Mouse (Mus musculus): ENCODE measurements around the gene Mab21l3. TPM values are rescaled to one million over a fixed set of nuclear protein-coding genes. Genes with fewer than 3 reads are reported as not detected.

The Mab21l3 gene
- polyA plus RNA-seq, 1 experiment from 2014 or later: 0.77 TPM

DNA sequence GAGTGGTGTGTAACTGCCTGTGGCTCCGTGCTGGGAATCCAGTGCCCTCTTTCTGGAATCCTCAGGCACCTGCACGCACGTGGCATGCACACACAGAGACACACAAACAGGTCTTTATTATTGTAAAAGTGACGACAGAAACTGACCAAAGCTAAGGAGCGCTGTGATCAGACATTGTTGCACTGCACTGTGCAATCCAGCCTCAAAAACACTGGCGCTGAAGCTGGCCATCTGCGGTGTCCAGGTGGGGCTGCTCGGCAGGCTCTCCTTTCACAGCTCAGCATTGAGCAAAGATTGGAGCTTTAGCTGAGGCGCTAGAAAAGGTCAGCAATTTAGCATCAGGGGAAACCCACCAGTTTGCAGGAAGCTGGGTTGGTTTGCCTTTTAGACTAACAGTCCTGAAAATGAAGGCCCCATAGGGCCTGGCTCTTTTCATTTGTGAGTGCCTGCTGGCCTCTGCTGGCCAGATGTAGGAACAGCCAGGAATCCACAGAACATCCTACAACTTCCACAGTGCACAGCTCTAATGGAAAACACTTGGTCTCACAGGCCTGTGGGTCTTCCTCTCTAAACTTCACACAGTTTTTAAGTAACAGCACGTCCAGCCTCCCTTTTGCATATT is 36.3 kb downstream of the Mab21l3 start:
- no peak overlapping the region for H3K27ac ChIP-seq
- ATAC-seq (ENCODE audit: low FRiP score, low read depth): peak; percentile 74
- no peaks in the 10 kb centered on the region for H3K36me3 ChIP-seq
- no peaks in the 10 kb centered on the region for H3K27me3 ChIP-seq (replicated peaks)
- H3K9ac ChIP-seq: 0 out of 2 replicates have a peak overlapping the region, but pooled peaks have one; percentile 13
- no peaks in the 10 kb centered on the region for H3K9me3 ChIP-seq
- 66% methylated on average over 10 of the region's 10 CpGs for WGBS
- no peaks in the 10 kb centered on the region for H3K4me1 ChIP-seq
- no peak overlapping the region for H3K4me2 ChIP-seq (replicated peaks)
- H3K4me3 ChIP-seq: no peak overlapping the region

DNA sequence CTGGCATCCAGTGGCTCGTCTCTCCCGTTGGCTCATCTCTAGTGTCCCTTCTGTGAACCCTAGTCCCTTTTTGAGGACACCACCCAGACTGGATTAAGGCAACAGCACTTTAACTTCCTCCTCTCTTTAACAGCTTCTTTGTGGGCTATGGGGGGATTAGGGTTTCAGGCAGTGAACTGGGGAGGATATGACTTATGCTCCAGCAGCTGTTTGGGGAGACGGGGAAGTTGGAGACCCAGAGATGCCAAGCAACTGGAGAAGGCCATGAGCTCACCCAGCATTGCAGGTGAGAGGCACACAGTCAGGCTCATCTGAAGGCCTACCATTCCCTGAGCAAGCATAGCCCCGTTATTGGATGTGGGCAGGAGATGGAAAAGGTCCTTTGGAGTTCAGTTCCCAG is 36.8 kb downstream of the Mab21l3 start:
- 76% methylated on average over 4 of the region's 4 CpGs for WGBS
- no peak for ATAC-seq (ENCODE audit: low FRiP score, low read depth)
- H3K4me1 ChIP-seq: no peaks in the 10 kb centered on the region
- H3K9me3 ChIP-seq: no peaks in the 10 kb centered on the region
- H3K27ac ChIP-seq: no peak overlapping the region
- no peaks in the 10 kb centered on the region for H3K36me3 ChIP-seq
- H3K27me3 ChIP-seq (replicated peaks): no peaks in the 10 kb centered on the region
- H3K4me2 ChIP-seq (replicated peaks): no peak overlapping the region
- H3K4me3 ChIP-seq: no peak overlapping the region
- no peak overlapping the region for H3K9ac ChIP-seq

DNA sequence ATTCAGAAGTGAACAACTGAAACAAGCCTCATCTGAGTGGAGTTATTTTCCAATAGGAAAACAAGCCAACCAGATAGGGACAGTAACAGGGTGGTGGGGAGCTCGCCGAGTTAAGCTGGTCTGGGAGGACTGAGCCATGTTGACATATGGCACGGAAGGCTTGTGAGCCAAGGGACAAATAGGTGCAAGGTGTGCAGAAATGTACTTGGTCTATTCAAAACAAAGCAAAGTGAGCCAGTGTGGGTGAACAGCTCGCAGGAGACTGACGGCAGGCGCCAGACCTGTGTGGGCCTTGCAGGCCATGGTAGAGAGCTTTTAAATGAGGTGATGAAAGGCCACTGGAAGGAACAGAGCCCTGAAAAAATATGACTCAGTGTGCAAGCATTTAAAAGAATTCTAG is 41.1 kb downstream of the Mab21l3 start:
- 91% methylated on average over 6 of the region's 6 CpGs for WGBS
- H3K27ac ChIP-seq: no peak overlapping the region

DNA sequence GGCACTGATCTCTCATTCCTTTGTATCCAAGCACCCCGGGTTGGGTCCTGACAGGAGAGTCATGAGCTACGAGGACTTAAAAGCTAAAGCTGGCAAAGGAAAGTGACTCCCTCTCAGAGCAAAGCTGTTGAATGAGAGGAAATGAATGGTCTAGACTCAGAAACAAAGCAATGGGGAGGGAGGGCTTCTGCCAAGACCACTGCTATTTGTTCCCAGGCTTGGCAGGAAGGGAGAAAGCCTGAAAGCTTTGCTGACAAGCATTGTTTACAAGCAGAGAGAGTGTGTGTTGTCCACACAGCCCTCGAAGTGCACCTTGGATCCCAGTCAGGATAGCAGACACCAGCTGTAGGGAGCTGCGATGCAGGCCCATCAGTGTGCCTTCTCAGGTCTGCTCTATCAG is 41.8 kb downstream of the Mab21l3 start:
- ATAC-seq (ENCODE audit: low FRiP score, low read depth): no peak; the same call in none of the 2 replicates
- no peaks in the 10 kb centered on the region for H3K27me3 ChIP-seq (replicated peaks)
- no peak overlapping the region for H3K4me2 ChIP-seq (replicated peaks)
- no peak overlapping the region for H3K4me3 ChIP-seq
- H3K27ac ChIP-seq: no peak overlapping the region
- H3K9ac ChIP-seq: no peak overlapping the region
- WGBS: 34% methylated on average over 4 of the region's 4 CpGs
- no peaks in the 10 kb centered on the region for H3K36me3 ChIP-seq
- no peaks in the 10 kb centered on the region for H3K9me3 ChIP-seq
- peaks cover 20% of the 10 kb centered on the region for H3K4me1 ChIP-seq

More for the DNA sequence above, 41.1 kb downstream of the Mab21l3 start:
- no peak for ATAC-seq (ENCODE audit: low FRiP score, low read depth)
- no peak overlapping the region for H3K4me2 ChIP-seq (replicated peaks)
- H3K27me3 ChIP-seq (replicated peaks): no peaks in the 10 kb centered on the region
- no peaks in the 10 kb centered on the region for H3K9me3 ChIP-seq
- peaks cover 20% of the 10 kb centered on the region for H3K4me1 ChIP-seq
- no peak overlapping the region for H3K4me3 ChIP-seq
- no peaks in the 10 kb centered on the region for H3K36me3 ChIP-seq
- no peak overlapping the region for H3K9ac ChIP-seq

DNA sequence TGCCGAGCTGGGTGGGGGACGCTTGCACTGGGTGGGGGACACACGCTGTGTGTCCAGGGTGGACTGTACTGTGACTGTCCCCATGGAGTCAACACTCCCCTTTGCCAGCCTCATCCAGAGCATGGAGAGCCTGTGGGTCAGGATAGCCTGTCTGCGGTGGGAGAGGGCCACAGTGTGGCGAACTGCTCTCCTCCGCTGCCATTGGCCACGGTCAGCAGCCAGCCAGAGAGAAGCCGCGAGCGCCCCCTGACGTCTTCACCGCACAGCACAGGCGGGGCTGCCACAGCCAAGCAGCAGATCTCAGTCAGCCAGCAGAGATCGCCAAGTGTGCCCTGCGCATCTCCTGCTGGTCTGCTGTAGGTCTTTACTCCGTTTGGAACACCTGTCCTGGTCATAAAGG is 42.6 kb downstream of the Mab21l3 start:
- Histone ChIP-seq H3K4me2 (replicated peaks) (peak overlapping the region; percentile 36), H3K9me3 (no peaks in the 10 kb centered on the region), H3K4me1 (peaks cover 20% of the 10 kb centered on the region), H3K9ac (no peak overlapping the region), H3K27me3 (replicated peaks) (no peaks in the 10 kb centered on the region), H3K27ac (no peak overlapping the region), H3K4me3 (no peak overlapping the region), H3K36me3 (no peaks in the 10 kb centered on the region)
- WGBS: 8% methylated on average over 16 of the region's 16 CpGs
- peak; percentile 89 for ATAC-seq (ENCODE audit: low FRiP score, low read depth)

DNA sequence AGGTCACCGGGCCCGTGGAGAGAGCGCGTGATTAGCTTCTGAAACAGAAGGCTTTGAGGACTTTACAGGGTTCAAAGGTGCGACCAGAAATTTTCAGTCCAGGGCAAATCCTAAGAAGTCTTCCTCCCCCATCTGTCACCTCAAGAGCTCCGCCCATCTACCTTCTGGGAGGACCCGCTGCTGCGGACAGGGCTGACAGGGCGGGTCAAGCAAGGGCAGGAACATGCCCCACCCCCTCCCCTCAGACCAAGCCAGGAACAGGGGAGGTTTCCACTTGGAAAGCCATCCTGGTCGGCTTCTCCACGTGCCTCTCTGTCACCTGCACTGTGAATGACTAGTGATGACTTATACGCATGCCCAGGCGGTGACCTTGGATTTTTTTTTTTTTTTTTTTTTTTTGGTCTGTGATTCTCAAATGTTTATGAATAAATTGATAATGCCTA is 43.2 kb downstream of the Mab21l3 start:
- Histone ChIP-seq H3K4me1 (peaks cover 20% of the 10 kb centered on the region), H3K9me3 (no peaks in the 10 kb centered on the region), H3K27me3 (replicated peaks) (no peaks in the 10 kb centered on the region), H3K4me2 (replicated peaks) (no peak overlapping the region), H3K27ac (no peak overlapping the region), H3K36me3 (no peaks in the 10 kb centered on the region), H3K4me3 (no peak overlapping the region), H3K9ac (no peak overlapping the region)
- ATAC-seq (ENCODE audit: low FRiP score, low read depth): peak; percentile 13; the same call in 1 of the 2 replicates
- WGBS: 13% methylated on average over 13 of the region's 13 CpGs

DNA sequence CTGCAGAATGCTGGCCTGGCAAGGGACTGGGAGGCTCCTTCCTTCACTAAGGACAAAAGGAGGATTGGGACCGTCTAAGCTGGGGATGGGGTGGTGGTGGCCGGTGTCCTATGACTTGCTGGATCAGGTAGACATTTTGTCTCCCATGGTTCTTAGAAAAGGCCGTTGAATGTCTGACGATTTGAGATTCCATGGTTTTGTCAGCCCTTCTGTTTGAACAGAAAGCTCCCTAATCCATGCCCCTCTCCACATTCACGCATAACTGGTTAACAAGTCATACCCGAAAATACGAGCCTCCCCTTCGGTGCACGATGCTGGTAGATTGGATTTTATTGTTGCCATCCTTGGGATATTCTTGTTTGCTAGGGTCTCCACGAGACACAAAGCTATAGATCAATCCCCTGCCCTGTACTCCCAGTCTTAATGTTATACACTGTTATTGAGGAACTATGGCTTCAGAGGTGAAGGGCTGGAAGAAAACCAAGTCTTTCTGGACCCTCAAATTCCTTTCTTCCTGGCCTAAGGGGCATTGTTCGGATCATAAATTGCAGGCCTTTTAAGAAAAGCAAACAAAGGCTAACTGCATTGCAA is 43.7 kb downstream of the Mab21l3 start:
- Histone ChIP-seq H3K36me3 (no peaks in the 10 kb centered on the region), H3K9me3 (no peaks in the 10 kb centered on the region), H3K4me3 (no peak overlapping the region), H3K27me3 (replicated peaks) (no peaks in the 10 kb centered on the region), H3K27ac (no peak overlapping the region), H3K4me1 (peaks cover 20% of the 10 kb centered on the region), H3K4me2 (replicated peaks) (no peak overlapping the region), H3K9ac (no peak overlapping the region)
- ATAC-seq (ENCODE audit: low FRiP score, low read depth): no peak
- 40% methylated on average over 11 of the region's 11 CpGs for WGBS

DNA sequence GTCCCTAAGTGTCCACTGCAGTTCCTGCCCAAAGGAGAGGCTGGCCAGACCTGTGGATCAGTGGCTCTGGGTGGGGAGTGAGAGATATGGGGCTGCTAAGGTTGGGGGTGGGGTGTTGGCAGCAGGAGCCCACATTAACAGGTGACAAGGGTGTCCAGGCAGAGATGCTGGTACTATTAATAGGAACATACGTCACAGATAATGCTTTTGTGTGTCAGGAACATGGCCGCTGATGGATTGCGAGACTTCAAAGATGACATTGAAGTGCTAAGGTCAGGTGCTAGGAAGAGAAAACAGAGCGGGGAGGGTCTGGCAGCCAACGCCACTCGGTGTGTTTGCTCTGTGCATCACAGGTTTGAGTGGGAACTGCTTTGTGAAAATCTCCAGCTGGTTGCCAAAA is 44.4 kb downstream of the Mab21l3 start:
- no peaks in the 10 kb centered on the region for H3K27me3 ChIP-seq (replicated peaks)
- no peak overlapping the region for H3K27ac ChIP-seq
- no peaks in the 10 kb centered on the region for H3K36me3 ChIP-seq
- no peak for ATAC-seq (ENCODE audit: low FRiP score, low read depth)
- no peaks in the 10 kb centered on the region for H3K9me3 ChIP-seq
- no peak overlapping the region for H3K9ac ChIP-seq
- no peak overlapping the region for H3K4me3 ChIP-seq
- no peak overlapping the region for H3K4me2 ChIP-seq (replicated peaks)
- WGBS: 51% methylated on average over 6 of the region's 6 CpGs
- H3K4me1 ChIP-seq: peaks cover 20% of the 10 kb centered on the region

DNA sequence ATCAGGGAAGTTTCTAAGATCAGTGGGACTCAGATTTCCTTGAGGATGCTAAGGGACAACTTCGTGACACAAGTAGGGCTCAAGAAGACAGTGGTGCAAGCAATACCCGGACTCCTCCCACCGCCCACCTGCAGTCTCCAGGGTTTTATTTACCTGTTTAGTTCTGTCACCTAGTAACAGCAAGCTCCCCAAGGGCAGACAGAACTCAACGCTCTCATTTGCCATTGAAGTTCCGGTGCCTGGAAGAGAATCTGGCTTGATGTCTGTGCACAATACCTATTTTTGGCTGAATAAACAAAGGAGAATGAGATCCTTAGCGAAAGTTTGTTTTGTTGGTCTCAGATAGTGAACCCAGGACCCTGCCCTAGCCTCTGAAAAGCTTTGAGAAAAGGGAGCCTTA is 45.0 kb downstream of the Mab21l3 start:
- Histone ChIP-seq H3K4me2 (replicated peaks) (no peak overlapping the region), H3K9me3 (no peaks in the 10 kb centered on the region), H3K36me3 (no peaks in the 10 kb centered on the region), H3K4me3 (no peak overlapping the region), H3K27ac (no peak overlapping the region), H3K9ac (no peak overlapping the region), H3K27me3 (replicated peaks) (no peaks in the 10 kb centered on the region), H3K4me1 (peaks cover 23% of the 10 kb centered on the region)
- WGBS: 84% methylated on average over 6 of the region's 6 CpGs
- no peak for ATAC-seq (ENCODE audit: low FRiP score, low read depth)

DNA sequence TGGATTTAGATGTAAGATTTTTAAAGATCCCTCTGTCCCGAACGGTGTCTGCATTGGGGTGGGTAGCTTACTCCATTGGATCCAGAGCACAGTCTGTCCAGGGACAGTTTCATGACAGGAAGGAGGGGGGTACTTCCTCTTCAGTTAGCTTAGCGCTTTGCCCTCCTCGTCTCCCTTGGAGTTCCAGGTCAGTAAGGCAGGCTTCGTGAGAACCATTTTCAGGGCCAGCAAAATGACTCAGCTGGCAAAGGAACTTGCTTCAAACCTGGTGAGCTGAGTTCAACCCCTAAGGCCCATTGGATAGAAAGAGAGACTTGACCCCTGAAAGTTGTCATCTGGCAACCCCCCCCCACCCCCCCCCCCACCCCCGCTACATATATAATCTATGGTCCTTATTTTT is 46.0 kb downstream of the Mab21l3 start:
- no peak overlapping the region for H3K27ac ChIP-seq
- H3K4me2 ChIP-seq (replicated peaks): no peak overlapping the region
- no peak overlapping the region for H3K9ac ChIP-seq
- 91% methylated on average over 5 of the region's 6 CpGs for WGBS
- H3K4me3 ChIP-seq: no peak overlapping the region
- H3K36me3 ChIP-seq: no peaks in the 10 kb centered on the region
- peaks cover 28% of the 10 kb centered on the region for H3K4me1 ChIP-seq
- no peaks in the 10 kb centered on the region for H3K9me3 ChIP-seq
- no peak for ATAC-seq (ENCODE audit: low FRiP score, low read depth)
- H3K27me3 ChIP-seq (replicated peaks): no peaks in the 10 kb centered on the region

DNA sequence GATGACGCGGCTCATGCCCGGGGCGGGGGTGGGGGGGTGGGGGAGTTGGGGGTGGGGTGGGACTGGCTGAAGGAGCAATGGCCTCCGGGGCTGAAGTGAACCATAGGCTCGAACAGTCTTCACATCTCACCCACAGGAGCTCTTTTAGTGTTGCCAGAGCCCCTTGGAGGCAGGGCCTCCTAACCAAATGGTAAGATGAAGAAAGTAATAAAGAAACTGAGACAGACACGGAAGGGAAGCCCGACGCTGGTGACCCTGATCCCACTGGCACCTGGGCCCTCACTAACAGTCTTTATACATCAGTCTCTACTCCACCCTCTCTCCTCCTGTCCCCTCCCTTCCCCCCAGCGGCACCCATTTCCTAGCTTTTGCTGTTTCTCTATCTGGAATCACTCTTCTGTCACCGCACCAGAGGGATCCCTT is 48.2 kb downstream of the Mab21l3 start:
- WGBS: 71% methylated on average over 11 of the region's 11 CpGs
- H3K4me3 ChIP-seq: no peak overlapping the region
- H3K9me3 ChIP-seq: no peaks in the 10 kb centered on the region
- peaks cover 33% of the 10 kb centered on the region for H3K4me1 ChIP-seq
- no peak for ATAC-seq (ENCODE audit: low FRiP score, low read depth)
- no peaks in the 10 kb centered on the region for H3K36me3 ChIP-seq
- H3K27ac ChIP-seq: no peak overlapping the region
- H3K27me3 ChIP-seq (replicated peaks): no peaks in the 10 kb centered on the region
- no peak overlapping the region for H3K9ac ChIP-seq
- H3K4me2 ChIP-seq (replicated peaks): no peak overlapping the region

DNA sequence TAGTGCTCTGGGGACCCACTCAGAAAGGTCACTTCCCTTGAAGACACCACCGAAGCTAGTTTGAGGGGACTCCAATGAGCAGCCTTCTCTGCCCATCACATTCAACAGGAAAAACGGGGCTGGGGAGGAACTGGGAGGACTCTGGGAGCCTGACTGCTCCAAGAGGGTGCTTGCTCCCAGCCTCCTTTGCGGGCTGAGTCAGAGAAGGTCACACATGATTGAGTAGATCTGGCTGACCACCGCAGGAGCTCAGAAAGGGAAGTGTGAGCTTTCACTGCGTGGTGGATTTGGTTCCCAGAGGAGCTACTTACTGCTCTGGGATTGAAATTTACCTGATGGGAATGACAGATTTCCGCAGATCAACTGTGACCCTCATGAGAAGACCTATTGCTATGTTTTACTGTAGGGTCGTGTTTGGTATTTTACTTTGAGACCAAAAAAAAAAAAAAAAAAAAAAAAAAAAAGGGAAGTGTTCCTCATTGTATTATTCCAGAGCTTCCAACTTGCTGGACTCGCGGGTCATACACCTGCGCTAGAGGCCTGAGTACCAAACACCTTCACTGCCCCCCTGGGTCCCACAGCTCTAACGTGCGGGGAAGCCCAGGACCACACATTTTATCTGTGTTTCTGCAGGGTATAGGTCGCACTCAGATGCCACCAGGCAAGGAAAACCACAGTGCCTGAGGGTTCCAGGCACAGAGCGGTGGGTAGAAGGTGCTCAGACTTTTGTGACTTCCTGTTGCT is 48.7 kb downstream of the Mab21l3 start:
- Histone ChIP-seq H3K9ac (no peak overlapping the region), H3K4me3 (no peak overlapping the region), H3K9me3 (no peaks in the 10 kb centered on the region), H3K4me1 (peaks cover 27% of the 10 kb centered on the region), H3K4me2 (replicated peaks) (no peak overlapping the region), H3K27ac (no peak overlapping the region), H3K36me3 (no peaks in the 10 kb centered on the region), H3K27me3 (replicated peaks) (no peaks in the 10 kb centered on the region)
- 76% methylated on average over 14 of the region's 14 CpGs for WGBS
- ATAC-seq (ENCODE audit: low FRiP score, low read depth): no peak

Data from neural tube, embryonic 12.5 days (tissue).